Mouse (Mus musculus) G1E (cell line): ENCODE results near the gene 4930544D05Rik. TPM values are rescaled to one million over a fixed set of nuclear protein-coding genes. Genes with fewer than 3 reads are reported as not detected.
A peak's percentile ranks its signal among the peaks of the same experiment; 100 is the strongest.

Experiments used
- ATAC-seq: 2 replicates; pipeline ENCODE4 v1.8.0; 2016; ENCODE audit warnings: mild to moderate bottlenecking; ENCODE audit not compliant: insufficient number of reproducible peaks, poor library complexity, low FRiP score, severe bottlenecking; ENCODE audit errors: extremely low read depth
- DNase-seq: peaks from one replicate; pipeline ENCODE4 v3.0.0; 2012; ENCODE audit warnings: low spot score
- H3K27me3 ChIP-seq: 2 replicates; pipeline ENCODE4 v1.6.1; 2012; ENCODE audit warnings: mild to moderate bottlenecking, low read length, inconsistent platforms; ENCODE audit not compliant: insufficient read depth
- H3K36me3 ChIP-seq: replicated peaks from 2 replicates; pipeline ENCODE3; 2012; ENCODE audit warnings: mild to moderate bottlenecking, inconsistent platforms
- H3K4me1 ChIP-seq: 2 replicates; pipeline ENCODE4 v1.6.1; 2012; ENCODE audit warnings: low read depth, low read length, inconsistent platforms, mixed read lengths; ENCODE audit not compliant: insufficient read depth
- H3K4me3 ChIP-seq: 2 replicates; pipeline ENCODE4 v1.5.1; 2012; ENCODE audit warnings: low read depth, mild to moderate bottlenecking, inconsistent platforms, low read length, moderate library complexity, mixed read lengths
- H3K9me3 ChIP-seq: replicated peaks from 2 replicates; pipeline ENCODE4 v1.6.1; 2012; ENCODE audit warnings: inconsistent platforms
- CTCF ChIP-seq: IDR thresholded peaks from 2 replicates; pipeline ENCODE4 v1.5.1; 2012; ENCODE audit warnings: low read depth, low read length, inconsistent platforms, mixed read lengths
- GATA1 ChIP-seq: IDR thresholded peaks from 2 replicates; pipeline ENCODE4 v1.6.1; 2012; ENCODE audit warnings: borderline replicate concordance, low read length, inconsistent platforms, mixed read lengths
- GATA2 ChIP-seq: IDR thresholded peaks from 2 replicates; pipeline ENCODE4 v1.6.1; 2012; ENCODE audit warnings: low read depth, low read length, inconsistent platforms, borderline replicate concordance
- POLR2AphosphoS5 ChIP-seq: IDR thresholded peaks from 2 replicates; pipeline ENCODE4 v1.6.1; 2012; ENCODE audit warnings: low read depth, low read length, inconsistent platforms; ENCODE audit not compliant: insufficient replicate concordance
- TAL1 ChIP-seq: conservative IDR thresholded peaks from 2 replicates; pipeline ENCODE4 v1.6.1; 2012; ENCODE audit warnings: low read depth, low read length, inconsistent platforms, mixed read lengths
- polyA plus RNA-seq: library from polyadenylated mRNA; stranded (reverse); fragments of >175 nt; gene quantifications from 2 replicates; pipeline ENCODE4 v1.2.3, GENCODE M21; 2012
- total RNA-seq, 2 experiments: library from RNA; stranded (forward) in 1 of 2; stranded (reverse) in 1 of 2; fragments of 200-1000 nt in 1 of 2; fragments of >200 nt in 1 of 2; fragmentation: Nextera tagmentation in 1 of 2; gene quantifications; 2 replicates each; pipeline ENCODE4 v1.2.3; 2014 to 2017

The 4930544D05Rik gene
- total and polyA plus RNA-seq, 3 experiments = not detected

DNA sequence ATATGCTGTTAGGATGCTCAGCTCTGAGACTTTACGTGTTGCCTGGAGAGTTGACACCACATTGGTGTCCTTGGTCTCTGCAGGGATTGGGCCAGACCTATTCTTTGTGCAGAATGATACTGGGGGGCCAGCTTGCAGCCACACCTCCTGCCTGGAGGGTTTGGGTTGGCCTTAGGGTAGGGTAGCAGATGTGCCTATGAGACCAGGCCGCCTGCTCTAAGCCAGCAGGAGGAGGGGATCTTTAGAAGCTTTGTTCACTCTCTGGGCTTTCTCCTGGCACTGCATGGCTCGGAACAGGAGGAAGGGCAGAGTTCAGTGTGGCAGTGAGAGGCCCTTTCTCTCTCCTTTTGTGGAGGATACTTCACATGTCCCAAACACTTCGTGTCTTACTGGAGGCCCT is 19.6 kb upstream of the 4930544D05Rik start:
- Histone ChIP-seq H3K4me1 (peaks cover 25% of the 10 kb centered on the region), H3K36me3 (peaks cover 76% of the 10 kb centered on the region), H3K9me3 (no peaks in the 10 kb centered on the region), H3K27me3 (no peaks in the 10 kb centered on the region), H3K4me3 (no peak overlapping the region)
- TF ChIP-seq POLR2AphosphoS5 (no peak), GATA1 (no peak), TAL1 (no peak), GATA2 (no peak), CTCF (no peak)
- DNase-seq (no peak), ATAC-seq (no peak)

DNA sequence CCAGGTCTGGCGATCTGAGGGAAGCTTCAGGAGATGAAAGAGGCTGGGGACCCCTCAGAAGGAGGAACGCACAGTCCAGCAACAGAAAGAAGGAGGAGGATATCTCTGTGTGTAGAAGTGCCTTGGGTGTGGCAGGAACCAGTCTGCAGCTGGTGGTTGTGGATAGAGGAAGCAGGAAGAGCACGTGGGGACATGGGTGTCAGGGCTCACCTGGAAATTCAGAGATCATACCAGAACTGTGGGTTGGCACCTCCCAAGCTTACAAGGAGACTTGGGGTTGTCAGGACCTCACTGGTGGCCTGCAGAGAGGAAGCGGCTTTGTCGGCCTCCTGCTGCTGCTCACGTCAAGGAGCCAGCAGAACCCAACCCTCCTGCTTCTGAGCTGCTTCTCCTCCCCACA is 18.3 kb upstream of the 4930544D05Rik start:
- Histone ChIP-seq H3K9me3 (no peaks in the 10 kb centered on the region), H3K4me1 (peaks cover 18% of the 10 kb centered on the region), H3K36me3 (peaks cover 85% of the 10 kb centered on the region), H3K27me3 (no peaks in the 10 kb centered on the region), H3K4me3 (no peak overlapping the region)
- DNase-seq (no peak), ATAC-seq (no peak)
- TF ChIP-seq TAL1 (no peak), CTCF (no peak), GATA1 (no peak), GATA2 (no peak), POLR2AphosphoS5 (no peak)

DNA sequence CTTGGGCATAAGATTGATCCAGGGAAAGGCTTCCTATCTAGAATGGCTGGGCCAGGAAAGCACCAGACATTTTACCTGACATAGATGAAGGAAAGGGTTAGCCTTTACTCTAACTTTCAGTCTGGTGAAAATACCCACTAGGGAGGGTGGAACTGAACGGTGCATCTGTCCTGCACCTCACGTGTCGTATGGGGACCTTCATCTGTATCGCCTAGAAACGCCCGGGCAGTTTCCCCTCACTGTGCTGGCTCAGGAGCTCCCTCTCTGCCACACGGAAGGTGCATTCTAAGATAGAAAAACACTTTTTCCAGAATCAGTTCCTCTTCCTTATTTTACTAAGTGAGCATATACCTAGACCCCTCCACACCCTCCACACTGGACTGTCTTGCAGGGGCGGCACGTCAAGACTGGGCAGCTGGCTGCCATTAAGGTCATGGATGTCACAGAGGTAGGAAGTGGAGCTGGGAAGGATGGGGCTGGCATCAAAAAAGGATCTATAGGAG is 17.1 kb upstream of the 4930544D05Rik start:
- no peak overlapping the region for H3K4me3 ChIP-seq
- H3K36me3 ChIP-seq = peaks cover 92% of the 10 kb centered on the region
- TF ChIP-seq POLR2AphosphoS5 (no peak), CTCF (no peak), GATA1 (no peak), TAL1 (no peak), GATA2 (no peak)
- no peak for ATAC-seq
- H3K9me3 ChIP-seq = no peaks in the 10 kb centered on the region
- H3K27me3 ChIP-seq = no peaks in the 10 kb centered on the region
- DNase-seq = no peak
- peaks cover 15% of the 10 kb centered on the region for H3K4me1 ChIP-seq

- H3K36me3 ChIP-seq = peaks cover 96% of the 10 kb centered on the region
- H3K9me3 ChIP-seq = no peaks in the 10 kb centered on the region
- no peak for ATAC-seq
- DNase-seq = peak; percentile 63
- TF ChIP-seq TAL1 (no peak), GATA1 (no peak), CTCF (peak; percentile 87), POLR2AphosphoS5 (no peak), GATA2 (no peak)
- no peaks in the 10 kb centered on the region; the same call in 1 of the 2 replicates for H3K4me1 ChIP-seq
- no peaks in the 10 kb centered on the region for H3K27me3 ChIP-seq
- no peak overlapping the region for H3K4me3 ChIP-seq
Observed at GRCm38 (mm10) chr11:70605024-70605566, 10.6 kb upstream of the 4930544D05Rik start.

- Histone ChIP-seq H3K36me3 (peaks cover 100% of the 10 kb centered on the region), H3K4me1 (no peaks in the 10 kb centered on the region; the same call in 1 of the 2 replicates)
- ATAC-seq = no peak
Observed at GRCm38 (mm10) chr11:70606717-70607116, 8.9 kb upstream of the 4930544D05Rik start.

DNA sequence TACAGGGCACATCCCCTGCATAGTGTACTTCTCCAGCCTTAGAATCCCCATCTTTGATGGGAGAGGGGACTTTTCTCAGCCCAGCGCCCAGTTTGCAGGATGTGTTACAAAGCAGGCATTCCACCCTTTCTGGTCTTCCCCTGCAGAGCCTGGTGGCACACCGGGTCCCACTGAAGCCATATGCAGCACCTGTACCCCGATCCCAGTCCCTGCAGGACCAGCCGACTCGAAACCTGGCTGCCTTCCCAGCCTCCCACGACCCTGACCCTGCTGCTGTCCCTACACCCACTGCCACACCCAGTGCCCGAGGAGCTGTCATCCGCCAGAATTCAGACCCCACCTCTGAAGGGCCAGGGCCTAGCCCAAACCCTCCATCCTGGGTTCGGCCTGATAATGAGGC is 8.0 kb upstream of the 4930544D05Rik start:
- no peaks in the 10 kb centered on the region for H3K27me3 ChIP-seq
- DNase-seq (no peak), ATAC-seq (no peak)
- no peak for TF ChIP-seq CTCF
- TF ChIP-seq GATA2 = no peak
- TF ChIP-seq GATA1 = no peak
- TF ChIP-seq TAL1 = no peak
- TF ChIP-seq POLR2AphosphoS5 = no peak
- no peaks in the 10 kb centered on the region for H3K9me3 ChIP-seq
- H3K4me3 ChIP-seq = no peak overlapping the region
- peaks cover 99% of the 10 kb centered on the region for H3K36me3 ChIP-seq
- H3K4me1 ChIP-seq = peaks cover 2% of the 10 kb centered on the region

More at GRCm38 (mm10) chr11:70606717-70607116, 8.9 kb upstream of the 4930544D05Rik start:
- Histone ChIP-seq H3K4me3 (no peak overlapping the region), H3K27me3 (no peaks in the 10 kb centered on the region), H3K9me3 (no peaks in the 10 kb centered on the region)
- DNase-seq = no peak
- TF ChIP-seq GATA2 (no peak), POLR2AphosphoS5 (no peak), CTCF (no peak), GATA1 (no peak), TAL1 (no peak)
